Mouse (Mus musculus): ENCODE data around the gene Uap1l1. TPM values are rescaled to one million over a fixed set of nuclear protein-coding genes. Genes with fewer than 3 reads are reported as not detected.

Uap1l1 gene
- polyA plus RNA-seq, 1 experiment from 2014 or later = 17.6 TPM

GRCm38 (mm10) chr2:25310180-25310579 lies 55.3 kb downstream of the Uap1l1 start:
- Histone ChIP-seq H3K27ac (replicated peaks in 1 of 2; ENCODE audit: control insufficient read depth in 1 of 2, insufficient read depth in 1 of 2, low read depth in 2 of 2, low read length in 2 of 2) (no peak overlapping the region), H3K4me3 (ENCODE audit: control insufficient read depth in 1 of 2, insufficient read depth in 1 of 2, low read depth in 1 of 2, low read length in 2 of 2) (no peak overlapping the region), H3K36me3 (ENCODE audit: control insufficient read depth, insufficient read depth, low read length) (no peaks in the 10 kb centered on the region), H3K9me3 (ENCODE audit: control insufficient read depth, low read length) (no peaks in the 10 kb centered on the region), H3K4me1 (ENCODE audit: control insufficient read depth in 2 of 2, insufficient read depth in 2 of 2, low read length in 2 of 2) (0 out of 4 replicates have a peak, but pooled peaks cover 0 to 1% of the 10 kb centered on the region in 2 experiments), H3K4me2 (ENCODE audit: low read length) (no peak overlapping the region), H3K9ac (ENCODE audit: low read length) (no peak overlapping the region), H3K27me3 (ENCODE audit: control insufficient read depth, insufficient read depth, low read length) (peaks cover 87% of the 10 kb centered on the region)
- ATAC-seq (ENCODE audit: insufficient number of reproducible peaks, insufficient read depth, low FRiP score, low read depth) = no peak
- 47% methylated on average over 10 of the region's 10 CpGs for WGBS

Other genes starting within 250 kb of the Uap1l1 start
- 11.9 and 13.9 TPM in 2 replicates for gene Nrarp, start 184.9 kb downstream of the Uap1l1 start, polyA plus RNA-seq (2014; fragmentation: Nextera tagmentation; extraction: Ambion mirVana)
- gene Tor4a, start 168.8 kb downstream of the Uap1l1 start, polyA plus RNA-seq (2014; fragmentation: Nextera tagmentation; extraction: Ambion mirVana) = 6.5 and 8.0 TPM in 2 replicates
- 58.4 and 65.9 TPM in 2 replicates for gene Nelfb, start 154.2 kb downstream of the Uap1l1 start, polyA plus RNA-seq (2014; fragmentation: Nextera tagmentation; extraction: Ambion mirVana)
- gene Stpg3, start 151.0 kb downstream of the Uap1l1 start, polyA plus RNA-seq (2014; fragmentation: Nextera tagmentation; extraction: Ambion mirVana) = not detected in 2 replicates
- gene Fam166a, start 146.9 kb downstream of the Uap1l1 start, polyA plus RNA-seq (2014; fragmentation: Nextera tagmentation; extraction: Ambion mirVana) = 0.93 TPM in 1 of 2 replicates, not detected in the other
- gene Tubb4b, start 141.0 kb downstream of the Uap1l1 start, polyA plus RNA-seq (2014; fragmentation: Nextera tagmentation; extraction: Ambion mirVana) = 342 and 395 TPM in 2 replicates
- not detected in 2 replicates for gene Slc34a3, start 131.3 kb downstream of the Uap1l1 start, polyA plus RNA-seq (2014; fragmentation: Nextera tagmentation; extraction: Ambion mirVana)
- not detected in 2 replicates for gene Rnf224, start 128.9 kb downstream of the Uap1l1 start, polyA plus RNA-seq (2014; fragmentation: Nextera tagmentation; extraction: Ambion mirVana)
- 5.3 and 8.0 TPM in 2 replicates for gene Rnf208, start 123.4 kb downstream of the Uap1l1 start, polyA plus RNA-seq (2014; fragmentation: Nextera tagmentation; extraction: Ambion mirVana)
- not detected in 2 replicates for gene Cysrt1, start 123.2 kb downstream of the Uap1l1 start, polyA plus RNA-seq (2014; fragmentation: Nextera tagmentation; extraction: Ambion mirVana)
- gene AL732309.1, start 118.8 kb downstream of the Uap1l1 start, polyA plus RNA-seq (2014; fragmentation: Nextera tagmentation; extraction: Ambion mirVana) = 1.8 and 2.4 TPM in 2 replicates
- gene Tmem203, start 110.2 kb downstream of the Uap1l1 start, polyA plus RNA-seq (2014; fragmentation: Nextera tagmentation; extraction: Ambion mirVana) = 12.3 and 16.3 TPM in 2 replicates
- gene Tprn, start 103.1 kb downstream of the Uap1l1 start, polyA plus RNA-seq (2014; fragmentation: Nextera tagmentation; extraction: Ambion mirVana) = 2.3 and 3.1 TPM in 2 replicates
- 150 and 163 TPM in 2 replicates for gene Ssna1, start 93.2 kb downstream of the Uap1l1 start, polyA plus RNA-seq (2014; fragmentation: Nextera tagmentation; extraction: Ambion mirVana)
- 70.2 and 71.3 TPM in 2 replicates for gene Anapc2, start 93.2 kb downstream of the Uap1l1 start, polyA plus RNA-seq (2014; fragmentation: Nextera tagmentation; extraction: Ambion mirVana)
- not detected in 2 replicates for gene Tmem210, start 77.5 kb downstream of the Uap1l1 start, polyA plus RNA-seq (2014; fragmentation: Nextera tagmentation; extraction: Ambion mirVana)
- not detected in 2 replicates for gene Lrrc26, start 75.8 kb downstream of the Uap1l1 start, polyA plus RNA-seq (2014; fragmentation: Nextera tagmentation; extraction: Ambion mirVana)
- gene Grin1, start 46.5 kb downstream of the Uap1l1 start, polyA plus RNA-seq (2014; fragmentation: Nextera tagmentation; extraction: Ambion mirVana) = 0.05 TPM in 1 of 2 replicates, not detected in the other
- 42.8 and 48.1 TPM in 2 replicates for gene Man1b1, start 33.3 kb downstream of the Uap1l1 start, polyA plus RNA-seq (2014; fragmentation: Nextera tagmentation; extraction: Ambion mirVana)
- gene Dpp7, start 9.3 kb downstream of the Uap1l1 start, polyA plus RNA-seq (2014; fragmentation: Nextera tagmentation; extraction: Ambion mirVana) = 11.5 and 12.4 TPM in 2 replicates
- 14.4 and 17.7 TPM in 2 replicates for gene Sapcd2, start 6.6 kb upstream of the Uap1l1 start, polyA plus RNA-seq (2014; fragmentation: Nextera tagmentation; extraction: Ambion mirVana)
- 0.81 and 0.85 TPM in 2 replicates for gene Entpd2, start 30.2 kb upstream of the Uap1l1 start, polyA plus RNA-seq (2014; fragmentation: Nextera tagmentation; extraction: Ambion mirVana)
- gene Npdc1, start 33.7 kb upstream of the Uap1l1 start, polyA plus RNA-seq (2014; fragmentation: Nextera tagmentation; extraction: Ambion mirVana) = 29.3 and 29.5 TPM in 2 replicates
- gene Fut7, start 57.6 kb upstream of the Uap1l1 start, polyA plus RNA-seq (2014; fragmentation: Nextera tagmentation; extraction: Ambion mirVana) = 0.14 TPM in 1 of 2 replicates, not detected in the other
- gene Abca2, start 63.0 kb upstream of the Uap1l1 start, polyA plus RNA-seq (2014; fragmentation: Nextera tagmentation; extraction: Ambion mirVana) = 3.8 and 4.3 TPM in 2 replicates
- gene Clic3, start 91.2 kb upstream of the Uap1l1 start, polyA plus RNA-seq (2014; fragmentation: Nextera tagmentation; extraction: Ambion mirVana) = 3.8 and 4.6 TPM in 2 replicates
- 31.0 and 32.6 TPM in 2 replicates for gene Paxx, start 95.4 kb upstream of the Uap1l1 start, polyA plus RNA-seq (2014; fragmentation: Nextera tagmentation; extraction: Ambion mirVana)
- 98.5 and 112 TPM in 2 replicates for gene Ptgds, start 104.4 kb upstream of the Uap1l1 start, polyA plus RNA-seq (2014; fragmentation: Nextera tagmentation; extraction: Ambion mirVana)
- not detected in 2 replicates for gene Lcn12, start 128.2 kb upstream of the Uap1l1 start, polyA plus RNA-seq (2014; fragmentation: Nextera tagmentation; extraction: Ambion mirVana)
- 82.8 and 85.2 TPM in 2 replicates for gene Fbxw5, start 135.1 kb upstream of the Uap1l1 start, polyA plus RNA-seq (2014; fragmentation: Nextera tagmentation; extraction: Ambion mirVana)
- 2.9 and 4.9 TPM in 2 replicates for gene C8g, start 136.0 kb upstream of the Uap1l1 start, polyA plus RNA-seq (2014; fragmentation: Nextera tagmentation; extraction: Ambion mirVana)
- gene Traf2, start 181.3 kb upstream of the Uap1l1 start, polyA plus RNA-seq (2014; fragmentation: Nextera tagmentation; extraction: Ambion mirVana) = 19.1 and 19.8 TPM in 2 replicates
- gene Edf1, start 192.2 kb upstream of the Uap1l1 start, polyA plus RNA-seq (2014; fragmentation: Nextera tagmentation; extraction: Ambion mirVana) = 279 and 319 TPM in 2 replicates
- gene Mamdc4, start 209.2 kb upstream of the Uap1l1 start, polyA plus RNA-seq (2014; fragmentation: Nextera tagmentation; extraction: Ambion mirVana) = 1.4 and 1.9 TPM in 2 replicates
- 240 and 250 TPM in 2 replicates for gene Phpt1, start 209.5 kb upstream of the Uap1l1 start, polyA plus RNA-seq (2014; fragmentation: Nextera tagmentation; extraction: Ambion mirVana)
- gene Ajm1, start 216.1 kb upstream of the Uap1l1 start, polyA plus RNA-seq (2014; fragmentation: Nextera tagmentation; extraction: Ambion mirVana) = not detected in 2 replicates
- gene Rabl6, start 242.8 kb upstream of the Uap1l1 start, polyA plus RNA-seq (2014; fragmentation: Nextera tagmentation; extraction: Ambion mirVana) = 41.9 and 42.1 TPM in 2 replicates

All from heart, embryonic 14.5 days (tissue).